Mouse (Mus musculus) CH12.LX (cell line): ENCODE measurements around the gene Cox11.

Experiments used
- CTCF ChIP-seq, 2 experiments: IDR thresholded peaks in 1 of 2; conservative IDR thresholded peaks in 1 of 2; 2 replicates each; pipeline ENCODE4 v1.5.1; 2011 to 2012; ENCODE audit warnings: low read depth in 2 of 2, low read length in 2 of 2, improper control_type of control experiment in 1 of 2, inconsistent platforms in 1 of 2, mild to moderate bottlenecking in 1 of 2, moderate library complexity in 1 of 2
- E2F4 ChIP-seq: IDR thresholded peaks from 2 replicates; pipeline ENCODE4 v1.6.1; 2011; ENCODE audit warnings: low read depth, low read length, improper control_type of control experiment; ENCODE audit not compliant: insufficient replicate concordance
- EP300 ChIP-seq: IDR thresholded peaks from 2 replicates; pipeline ENCODE4 v1.6.1; 2011; ENCODE audit warnings: low read length, improper control_type of control experiment
- HCFC1 ChIP-seq: IDR thresholded peaks from 2 replicates; pipeline ENCODE4 v1.6.1; 2012; ENCODE audit warnings: low read depth, mild to moderate bottlenecking, inconsistent platforms, low read length, improper control_type of control experiment
- KAT2A ChIP-seq: IDR thresholded peaks from 2 replicates; pipeline ENCODE4 v1.6.1; 2012; ENCODE audit warnings: low read length, improper control_type of control experiment, inconsistent platforms; ENCODE audit not compliant: insufficient replicate concordance
- MYC ChIP-seq: IDR thresholded peaks from 2 replicates; pipeline ENCODE4 v1.6.1; 2011; ENCODE audit warnings: low read depth, mild to moderate bottlenecking, improper control_type of control experiment, low read length
- NELFE ChIP-seq: IDR thresholded peaks from 2 replicates; pipeline ENCODE4 v1.6.1; 2011; ENCODE audit warnings: low read depth, low read length, improper control_type of control experiment
- POLR2A ChIP-seq: IDR thresholded peaks from 2 replicates; pipeline ENCODE4 v1.6.1; 2011; ENCODE audit warnings: low read depth, mild to moderate bottlenecking, improper control_type of control experiment, low read length
- RAD21 ChIP-seq: IDR thresholded peaks from 2 replicates; pipeline ENCODE4 v1.6.1; 2011; ENCODE audit warnings: low read depth, mild to moderate bottlenecking, low read length, improper control_type of control experiment, moderate library complexity

DNA sequence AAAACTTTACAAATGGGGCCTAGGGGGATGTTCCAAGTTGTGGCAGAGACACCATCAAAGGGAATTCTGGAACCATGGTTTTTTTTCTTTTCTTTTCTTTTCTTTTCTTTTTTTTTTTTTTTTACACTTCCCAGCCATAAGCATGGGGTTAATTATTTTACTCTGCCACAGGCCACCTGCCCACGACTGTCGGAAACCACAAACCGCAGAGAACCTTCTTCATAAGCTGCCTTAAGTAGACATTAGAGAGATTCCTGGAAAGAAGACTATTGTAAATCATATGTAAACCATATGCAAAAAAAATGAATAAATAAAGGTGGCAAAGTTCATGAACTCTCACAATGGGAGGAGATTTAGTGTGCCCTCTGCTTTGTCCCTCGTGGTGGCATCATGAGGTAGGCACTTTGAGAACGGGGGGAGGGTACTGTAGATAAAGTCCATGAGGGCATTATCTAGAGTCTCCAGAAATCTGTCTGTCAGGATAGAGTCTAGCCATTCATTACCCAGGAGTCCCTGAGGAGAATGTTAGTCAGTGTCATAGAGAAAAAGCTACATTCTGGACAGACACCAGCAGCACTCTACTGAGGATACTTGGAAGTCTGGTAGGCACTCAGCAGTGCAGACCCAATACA lies 37.6 kb downstream of the Cox11 start:
- TF ChIP-seq CTCF (conservative IDR thresholded peaks at IDR 0.05 in 1 of 2, IDR thresholded peaks at IDR 0.05 in 1 of 2; ENCODE audit: low read depth in 2 of 2, low read length in 2 of 2) (no peak), HCFC1 (no peak), NELFE (no peak), POLR2A (no peak), MYC (no peak), KAT2A (no peak), E2F4 (no peak), EP300 (peak; percentile 75; the same call in 1 of the 2 replicates), RAD21 (no peak)
